Mouse (Mus musculus): ENCODE measurements around the gene Cep63. TPM values are rescaled to one million over a fixed set of nuclear protein-coding genes. Genes with fewer than 3 reads are reported as not detected.
A peak's percentile ranks its signal among the peaks of the same experiment; 100 is the strongest.

The Cep63 gene
- total RNA-seq, 2 experiments from 2014 or later: 30.9 to 32.4 TPM

- no peak for TF ChIP-seq CTCF (conservative IDR thresholded peaks at IDR 0.05)
- Histone ChIP-seq H3K27ac (no peak overlapping the region), H3K4me3 (peak overlapping the region; percentile 33; the same call in 1 of the 2 replicates)
- DNase-seq (ENCODE audit: low spot score in 2 of 2): peak in 1 of 2 experiments; percentile 44
Observed at GRCm38 (mm10) chr9:102643486-102644101, 17.3 kb upstream of the Cep63 start.

DNA sequence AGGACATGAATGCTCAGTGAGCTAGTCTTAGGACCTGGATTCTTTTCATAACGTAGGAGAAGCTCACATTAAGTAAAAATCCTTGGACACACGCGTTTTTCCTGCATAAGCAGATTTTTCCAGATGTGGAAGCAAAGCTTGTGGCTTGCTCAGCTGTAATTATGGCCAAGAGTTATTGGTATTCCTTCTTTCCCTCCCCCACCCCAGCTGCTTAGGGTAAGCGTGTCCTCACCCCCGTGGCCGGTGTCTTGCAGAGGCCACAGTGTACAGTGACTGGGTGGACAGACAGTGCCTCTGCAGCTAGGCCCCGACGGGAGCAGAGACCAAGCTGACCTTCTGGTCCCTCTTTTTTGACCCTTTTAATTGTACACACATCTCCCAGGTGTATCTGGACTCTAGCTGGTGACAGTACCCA lies 16.7 kb upstream of the Cep63 start:
- Histone ChIP-seq H3K4me3 (no peak overlapping the region), H3K27ac (no peak overlapping the region)
- no peak for DNase-seq (ENCODE audit: low spot score in 2 of 2)
- no peak for TF ChIP-seq CTCF (conservative IDR thresholded peaks at IDR 0.05)

GRCm38 (mm10) chr9:102641531-102641930 lies 15.2 kb upstream of the Cep63 start:
- no peak overlapping the region for H3K27ac ChIP-seq
- no peak overlapping the region for H3K4me3 ChIP-seq
- no peak for DNase-seq (ENCODE audit: low spot score in 2 of 2)
- TF ChIP-seq CTCF (conservative IDR thresholded peaks at IDR 0.05): no peak

DNA sequence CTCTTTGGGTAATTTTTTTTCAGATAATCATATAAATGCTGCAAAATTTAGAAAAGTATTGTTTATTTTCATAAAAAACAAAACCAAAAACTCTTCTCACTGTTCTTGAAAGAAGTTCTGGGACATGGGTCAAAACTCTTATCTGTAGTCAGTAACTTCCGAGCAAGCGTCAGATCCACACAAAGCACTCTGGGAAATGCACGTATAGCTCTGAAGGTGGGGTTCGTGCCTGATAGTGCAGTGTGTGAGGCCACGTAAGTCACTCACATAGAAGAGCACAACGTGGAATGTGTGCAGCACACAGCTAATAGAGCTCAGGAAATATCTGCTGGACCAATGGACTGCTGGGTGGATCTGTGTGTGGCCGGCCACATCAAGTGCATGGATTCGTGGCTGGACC lies 13.2 kb upstream of the Cep63 start:
- Histone ChIP-seq H3K4me3 (no peak overlapping the region), H3K27ac (no peak overlapping the region)
- DNase-seq (ENCODE audit: low spot score in 2 of 2): no peak
- no peak for TF ChIP-seq CTCF (conservative IDR thresholded peaks at IDR 0.05)

DNA sequence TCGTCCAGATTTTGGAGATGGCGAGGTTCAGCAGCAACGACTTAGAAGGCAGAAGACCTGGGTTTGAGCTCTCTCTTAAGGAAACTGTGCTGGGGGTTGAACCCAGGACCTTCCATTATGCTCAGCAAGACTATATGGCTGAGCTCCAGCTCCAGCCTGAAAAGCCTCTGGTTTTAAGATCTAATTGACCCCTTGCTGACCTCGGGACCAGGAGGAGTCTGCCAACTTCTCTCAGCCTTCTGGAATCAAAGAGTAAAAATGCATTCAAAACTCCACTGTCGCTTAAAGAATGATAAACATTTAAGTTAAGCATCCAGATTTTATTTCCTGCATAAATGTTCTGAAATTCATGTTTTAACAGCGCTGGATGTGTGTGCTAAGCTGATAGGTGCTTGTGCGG lies 12.6 kb upstream of the Cep63 start:
- DNase-seq (ENCODE audit: low spot score in 2 of 2): no peak
- no peak for TF ChIP-seq CTCF (conservative IDR thresholded peaks at IDR 0.05)
- H3K27ac ChIP-seq: no peak overlapping the region
- H3K4me3 ChIP-seq: no peak overlapping the region

DNA sequence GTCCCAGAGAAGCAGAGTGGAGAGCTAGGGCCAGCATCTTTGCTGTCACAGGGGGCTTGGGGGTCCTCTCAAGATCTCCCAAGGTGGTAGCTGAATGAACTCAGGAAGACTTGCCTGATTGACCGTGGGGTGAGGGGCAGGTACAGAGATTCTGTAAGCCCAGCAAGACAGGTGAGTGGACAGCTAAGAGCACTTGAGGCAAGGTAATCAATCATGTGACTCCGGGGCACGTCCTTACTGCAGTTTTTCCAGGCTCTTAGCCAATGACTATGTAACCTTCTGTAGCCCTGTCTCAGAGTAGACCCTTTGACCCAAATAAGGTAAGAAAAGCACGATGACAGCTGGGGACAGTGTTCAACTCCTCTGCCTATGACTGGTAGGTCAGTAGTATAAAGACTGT lies 10.8 kb upstream of the Cep63 start:
- Histone ChIP-seq H3K4me3 (no peak overlapping the region), H3K27ac (no peak overlapping the region)
- no peak for DNase-seq (ENCODE audit: low spot score in 2 of 2)
- no peak for TF ChIP-seq CTCF (conservative IDR thresholded peaks at IDR 0.05)

DNA sequence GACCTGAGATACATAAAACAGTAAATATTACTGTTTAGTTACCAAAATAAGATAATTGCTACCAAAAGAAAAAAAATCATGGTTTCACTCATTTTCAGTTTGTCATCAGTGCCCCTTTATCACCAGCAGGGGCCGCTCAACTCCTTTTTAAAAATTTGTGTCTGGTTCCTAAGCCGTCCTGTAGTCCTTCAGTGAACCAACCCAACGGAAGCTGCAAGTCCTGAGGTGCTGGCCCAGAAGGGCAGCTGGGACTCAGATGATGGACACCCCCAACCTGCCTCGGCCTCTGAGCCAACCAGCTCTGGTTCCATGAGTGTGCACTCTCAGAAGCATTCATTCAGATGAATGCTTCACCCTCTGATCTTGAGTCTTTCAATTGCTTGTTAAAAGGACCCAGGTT lies 10.2 kb upstream of the Cep63 start:
- no peak overlapping the region for H3K27ac ChIP-seq
- peak; percentile 97 for TF ChIP-seq CTCF (conservative IDR thresholded peaks at IDR 0.05)
- peak; percentile 58 to 68 for DNase-seq (ENCODE audit: low spot score in 2 of 2)
- no peak overlapping the region for H3K4me3 ChIP-seq

- no peak for DNase-seq (ENCODE audit: low spot score in 2 of 2)
- TF ChIP-seq CTCF (conservative IDR thresholded peaks at IDR 0.05): no peak
- Histone ChIP-seq H3K27ac (no peak overlapping the region), H3K4me3 (no peak overlapping the region)
Observed at GRCm38 (mm10) chr9:102634453-102634852, 8.1 kb upstream of the Cep63 start.

- peak; percentile 67 to 75 for DNase-seq (ENCODE audit: low spot score in 2 of 2)
Observed at GRCm38 (mm10) chr9:102632923-102633537, 6.7 kb upstream of the Cep63 start.

DNA sequence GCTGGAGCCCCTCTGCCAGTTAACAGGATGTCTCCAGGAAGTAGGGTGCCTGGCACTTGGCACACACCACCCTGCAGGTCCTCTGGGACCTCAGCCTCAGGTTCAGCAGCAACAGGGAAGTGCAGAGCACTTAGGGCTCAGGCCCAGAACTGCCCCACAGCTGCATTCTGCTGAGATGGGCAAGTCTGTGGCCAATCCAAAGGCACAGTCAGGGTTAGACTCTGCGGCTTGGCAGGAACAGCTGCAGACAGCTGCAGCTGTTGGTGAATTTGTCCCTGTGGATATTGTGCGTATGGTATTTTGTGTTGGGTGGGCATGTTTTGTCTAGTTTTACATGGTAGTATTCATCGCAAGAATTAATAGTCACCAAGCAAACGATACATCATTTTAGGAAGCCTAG lies 5.8 kb upstream of the Cep63 start:
- TF ChIP-seq CTCF (conservative IDR thresholded peaks at IDR 0.05): no peak
- Histone ChIP-seq H3K4me3 (no peak overlapping the region), H3K27ac (no peak overlapping the region)
- DNase-seq (ENCODE audit: low spot score in 2 of 2): no peak

More at GRCm38 (mm10) chr9:102632923-102633537, 6.7 kb upstream of the Cep63 start:
- no peak overlapping the region for H3K4me3 ChIP-seq
- H3K27ac ChIP-seq: no peak overlapping the region
- peak; percentile 95 for TF ChIP-seq CTCF (conservative IDR thresholded peaks at IDR 0.05)

DNA sequence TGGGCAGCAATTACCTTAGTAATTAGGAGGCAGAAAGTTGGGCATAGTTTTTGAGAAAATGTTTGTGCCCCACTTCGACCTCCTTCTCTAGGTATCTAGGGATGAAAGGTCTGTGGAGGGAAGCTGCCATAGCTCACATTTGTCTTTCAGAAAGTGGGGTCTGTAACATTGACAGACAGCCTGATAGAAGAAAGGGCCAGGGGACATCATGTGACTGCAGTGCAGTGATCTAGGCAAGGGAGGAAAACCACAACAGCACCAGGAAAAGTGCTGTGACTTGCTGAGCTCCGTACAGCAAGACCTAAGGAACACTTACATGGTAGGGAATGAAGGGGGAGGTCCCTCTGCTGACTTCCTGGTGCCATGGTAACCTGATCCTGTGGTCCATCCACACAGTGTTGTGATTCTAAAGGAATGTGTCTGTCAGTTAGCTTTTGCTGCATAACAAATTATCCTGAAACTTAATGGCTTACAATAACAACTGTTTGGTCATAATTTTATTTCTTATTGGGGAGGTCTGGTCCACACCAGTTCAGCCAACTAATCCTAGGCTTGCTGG lies 5.3 kb upstream of the Cep63 start:
- Histone ChIP-seq H3K4me3 (no peak overlapping the region), H3K27ac (no peak overlapping the region)
- DNase-seq (ENCODE audit: low spot score in 2 of 2): no peak
- no peak for TF ChIP-seq CTCF (conservative IDR thresholded peaks at IDR 0.05)

DNA sequence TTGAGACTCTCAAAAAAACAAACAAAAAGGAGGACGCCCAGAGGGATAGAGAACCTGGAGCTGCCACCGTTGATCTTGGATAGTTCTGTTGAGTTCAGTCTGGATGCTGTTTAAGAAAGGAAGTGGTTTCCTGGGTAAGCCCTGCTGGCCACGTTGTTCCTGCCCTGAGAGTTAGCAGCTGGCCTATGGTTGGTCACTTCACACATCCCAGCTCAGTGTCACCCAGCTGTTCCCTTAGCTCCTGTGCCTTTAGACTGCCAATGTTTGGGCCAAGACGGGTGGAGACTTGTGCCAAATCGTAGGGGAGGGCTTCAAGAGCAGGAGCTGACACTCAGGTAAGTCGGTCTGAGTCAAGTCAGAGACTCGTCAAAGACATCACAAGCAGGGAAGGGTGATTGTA lies 2.7 kb upstream of the Cep63 start:
- no peak for TF ChIP-seq CTCF (conservative IDR thresholded peaks at IDR 0.05)
- no peak for DNase-seq (ENCODE audit: low spot score in 2 of 2)
- Histone ChIP-seq H3K27ac (no peak overlapping the region), H3K4me3 (no peak overlapping the region)

- DNase-seq (ENCODE audit: low spot score in 2 of 2): no peak
- no peak for TF ChIP-seq CTCF (conservative IDR thresholded peaks at IDR 0.05)
- H3K4me3 ChIP-seq: peak overlapping the region; percentile 95
- H3K27ac ChIP-seq: peak overlapping the region; percentile 98
Observed at GRCm38 (mm10) chr9:102627442-102627841, 1.1 kb upstream of the Cep63 start.

DNA sequence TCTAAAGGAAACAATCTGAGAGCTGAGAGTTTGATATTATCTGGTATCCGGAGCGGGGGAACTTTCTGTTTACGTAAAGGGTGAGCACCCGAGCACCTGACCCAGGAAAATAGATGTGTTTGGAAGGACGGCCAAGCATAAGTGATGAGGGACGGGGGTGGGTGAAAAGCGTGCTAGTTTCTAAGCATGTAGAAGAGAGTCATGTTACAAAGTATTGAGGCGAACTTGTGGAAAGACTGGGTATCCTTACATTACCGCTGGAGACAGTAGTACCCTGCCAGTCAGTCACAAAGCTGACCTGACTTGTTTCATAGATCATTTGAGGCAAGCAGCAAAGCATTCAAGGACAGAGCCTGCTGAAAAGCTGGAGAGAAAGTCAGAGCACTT lies 498 bp upstream of the Cep63 start:
- Histone ChIP-seq H3K4me3 (peak overlapping the region; percentile 95), H3K27ac (peak overlapping the region; percentile 98)
- TF ChIP-seq CTCF (conservative IDR thresholded peaks at IDR 0.05): no peak
- DNase-seq (ENCODE audit: low spot score in 2 of 2): no peak
